Mouse (Mus musculus) adrenal gland, postnatal 10 days (tissue): ENCODE data around the gene Yipf6. TPM values are rescaled to one million over a fixed set of nuclear protein-coding genes. Genes with fewer than 3 reads are reported as not detected.
"Not testable (repeated sequence)": the region's sequence is repeated elsewhere in the genome, so short reads cannot be mapped to it uniquely, and the experiment has no call there.

ENCODE experiments used
- DNase-seq: peaks from one replicate; pipeline ENCODE4 v3.0.0; 2021; ENCODE audit warnings: mixed read lengths
- long read RNA-seq, 2 experiments: library from polyadenylated mRNA; stranded (forward); transcript quantifications; one replicate each; pipeline ENCODE4 v2.0.0; 2021
- total RNA-seq, 2 experiments: library from RNA; stranded (reverse); gene quantifications; 2 replicates each; pipeline ENCODE4 v1.2.3; 2021

Gene Yipf6
- 10 to 100 TPM; 35.8 to 41.6 TPM for total RNA-seq
- long read RNA-seq, experiment 1, full-length matches to known transcripts: 19 of 34 reads
- long read RNA-seq, experiment 1, partial matches to known transcripts: 2 of 34 reads
- long read RNA-seq, experiment 1, other reads (novel, unspliced or antisense): 13 of 34 reads
- long read RNA-seq, experiment 2, full-length matches to known transcripts: 28 of 35 reads
- long read RNA-seq, experiment 2, partial matches to known transcripts: 0 of 35 reads
- long read RNA-seq, experiment 2, other reads (novel, unspliced or antisense): 7 of 35 reads

GRCm38 (mm10) chrX:98936101-98936500 lies at the start of gene Yipf6:
Gene Yipf6 (plus strand): TSS chrX:98936316.
- peak; percentile 14 for DNase-seq

GRCm38 (mm10) chrX:98890072-98890405 lies 46.1 kb upstream of the Yipf6 start:
- DNase-seq: no peak

- peak; percentile 79 for DNase-seq
Observed at GRCm38 (mm10) chrX:98890406-98891116, 45.6 kb upstream of the Yipf6 start, which contains the start of gene Ophn1. Gene Ophn1 (minus strand): TSS chrX:98891025.

GRCm38 (mm10) chrX:98898307-98898706 lies 37.8 kb upstream of the Yipf6 start:
- peak; percentile 70 for DNase-seq

GRCm38 (mm10) chrX:98904226-98904625 lies 31.9 kb upstream of the Yipf6 start:
- no peak for DNase-seq

- DNase-seq: no peak
Observed at GRCm38 (mm10) chrX:98908910-98909309, 27.2 kb upstream of the Yipf6 start.

- peak; percentile 33 for DNase-seq
Observed at GRCm38 (mm10) chrX:98919423-98919822, 16.7 kb upstream of the Yipf6 start.

- DNase-seq: peak; percentile 95
Observed at GRCm38 (mm10) chrX:98936707-98937554, 815 bp downstream of the Yipf6 start.

- peak; percentile 93 for DNase-seq
Observed at GRCm38 (mm10) chrX:98937555-98938294, 1.6 kb downstream of the Yipf6 start.

- peak; percentile 17 for DNase-seq
Observed at GRCm38 (mm10) chrX:98953941-98954340, 17.8 kb downstream of the Yipf6 start.

- no peak for DNase-seq
Observed at GRCm38 (mm10) chrX:98958287-98958686, 22.2 kb downstream of the Yipf6 start.

- no peak for DNase-seq
Observed at GRCm38 (mm10) chrX:98959050-98959449, 22.9 kb downstream of the Yipf6 start.

GRCm38 (mm10) chrX:98963742-98964141 lies 27.6 kb downstream of the Yipf6 start:
- no peak for DNase-seq

GRCm38 (mm10) chrX:98964513-98964912 lies 28.4 kb downstream of the Yipf6 start:
- DNase-seq: no peak

- DNase-seq: not testable (repeated sequence)
Observed at GRCm38 (mm10) chrX:98986611-98987010, 50.5 kb downstream of the Yipf6 start.

- DNase-seq: peak; percentile 73
Observed at GRCm38 (mm10) chrX:98989574-98989973, 53.5 kb downstream of the Yipf6 start.

Other genes starting within 250 kb of the Yipf6 start
- gene Ophn1, start 45.3 kb upstream of the Yipf6 start, total RNA-seq: 10 to 100 TPM; 23.4 to 25.6 TPM
- gene Stard8, start 66.9 kb downstream of the Yipf6 start, total RNA-seq: 10 to 100 TPM; 27.6 to 33.2 TPM
- 10 to 100 TPM; 48.2 to 53.3 TPM for gene Efnb1, start 199.8 kb downstream of the Yipf6 start, total RNA-seq